Mouse (Mus musculus): ENCODE data around the gene Pde11a. TPM values are rescaled to one million over a fixed set of nuclear protein-coding genes. Genes with fewer than 3 reads are reported as not detected.

Gene Pde11a
- polyA plus RNA-seq, 1 experiment from 2014 or later = 0.18 TPM

DNA sequence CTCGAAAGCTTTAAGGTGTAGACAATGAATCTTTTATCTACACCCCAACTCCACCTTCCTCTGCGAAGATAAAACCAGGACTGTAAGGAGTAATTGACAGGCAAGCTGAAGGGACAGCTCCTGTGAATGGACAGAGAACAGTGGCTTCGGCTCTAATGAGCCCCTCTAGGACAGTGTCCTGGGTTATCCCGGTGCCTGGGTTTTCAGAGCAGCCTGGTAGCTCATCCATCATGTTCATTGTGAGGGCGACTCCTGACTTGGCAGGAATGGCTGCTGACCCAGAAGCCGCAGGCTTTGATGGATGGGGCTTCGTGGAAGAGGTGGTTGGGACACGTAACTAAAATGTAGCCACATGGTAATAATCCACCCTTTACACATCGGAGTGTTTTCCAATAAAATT, 335.7 kb downstream of the Pde11a start:
- Histone ChIP-seq H3K9me3 (replicated peaks) (no peaks in the 10 kb centered on the region), H3K36me3 (no peaks in the 10 kb centered on the region), H3K4me3 (no peak overlapping the region), H3K9ac (no peak overlapping the region), H3K4me2 (no peak overlapping the region), H3K27me3 (no peaks in the 10 kb centered on the region), H3K27ac (no peak overlapping the region), H3K4me1 (replicated peaks) (peaks cover 12% of the 10 kb centered on the region)
- no peak for ATAC-seq (replicated peaks; ENCODE audit: insufficient number of reproducible peaks, insufficient read depth, low FRiP score, low read depth)
- 43% methylated on average over 9 of the region's 9 CpGs for WGBS

DNA sequence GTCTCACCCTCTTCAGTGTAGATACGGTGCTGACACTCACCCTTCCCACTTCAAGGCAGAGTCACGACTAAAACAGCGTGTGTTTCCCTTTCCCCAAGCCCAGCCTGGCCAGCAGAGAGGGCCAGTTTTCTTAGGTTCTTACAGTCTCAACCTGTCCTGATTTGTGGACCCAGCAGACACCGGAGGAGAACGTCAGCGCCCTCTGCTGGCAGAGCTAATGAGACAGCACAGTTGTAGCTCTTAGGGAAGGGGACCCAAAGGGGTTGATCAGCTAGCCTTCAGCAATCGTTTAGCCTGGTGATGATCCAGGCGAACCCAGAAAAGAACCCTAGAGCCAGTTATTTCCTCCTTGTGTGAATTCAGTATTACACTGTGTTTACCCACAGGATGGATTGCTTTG, 337.2 kb downstream of the Pde11a start:
- Histone ChIP-seq H3K4me3 (no peak overlapping the region), H3K9ac (no peak overlapping the region), H3K4me1 (replicated peaks) (peaks cover 17% of the 10 kb centered on the region), H3K4me2 (no peak overlapping the region), H3K9me3 (replicated peaks) (no peaks in the 10 kb centered on the region), H3K27ac (no peak overlapping the region), H3K36me3 (no peaks in the 10 kb centered on the region), H3K27me3 (no peaks in the 10 kb centered on the region)
- no peak for ATAC-seq (replicated peaks; ENCODE audit: insufficient number of reproducible peaks, insufficient read depth, low FRiP score, low read depth)
- WGBS = 32% methylated on average over 8 of the region's 8 CpGs

DNA sequence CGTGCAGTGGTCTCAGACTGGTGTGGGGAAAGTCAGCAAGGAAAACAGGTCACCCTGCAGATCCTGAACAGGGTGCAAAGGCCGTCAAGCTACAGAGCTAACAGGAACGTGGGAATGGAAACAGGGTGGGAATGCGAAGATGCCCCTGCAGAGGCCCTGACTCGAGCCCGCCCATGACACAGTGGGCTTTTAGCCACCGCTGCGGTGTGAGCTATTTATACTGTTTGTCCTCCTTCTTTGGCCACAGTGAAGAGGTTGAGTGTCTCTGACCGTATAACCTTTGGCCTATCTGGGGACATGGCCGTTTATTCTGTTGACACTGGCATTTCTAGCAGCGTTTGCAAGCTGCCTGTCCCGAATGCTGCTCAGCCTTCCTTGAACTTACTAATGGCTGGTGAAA, 338.9 kb downstream of the Pde11a start:
- Histone ChIP-seq H3K9me3 (replicated peaks) (no peaks in the 10 kb centered on the region), H3K4me3 (no peak overlapping the region), H3K4me2 (no peak overlapping the region), H3K36me3 (no peaks in the 10 kb centered on the region), H3K27ac (no peak overlapping the region), H3K27me3 (no peaks in the 10 kb centered on the region), H3K4me1 (replicated peaks) (peaks cover 17% of the 10 kb centered on the region), H3K9ac (no peak overlapping the region)
- WGBS = 33% methylated on average over 12 of the region's 12 CpGs
- no peak for ATAC-seq (replicated peaks; ENCODE audit: insufficient number of reproducible peaks, insufficient read depth, low FRiP score, low read depth)

DNA sequence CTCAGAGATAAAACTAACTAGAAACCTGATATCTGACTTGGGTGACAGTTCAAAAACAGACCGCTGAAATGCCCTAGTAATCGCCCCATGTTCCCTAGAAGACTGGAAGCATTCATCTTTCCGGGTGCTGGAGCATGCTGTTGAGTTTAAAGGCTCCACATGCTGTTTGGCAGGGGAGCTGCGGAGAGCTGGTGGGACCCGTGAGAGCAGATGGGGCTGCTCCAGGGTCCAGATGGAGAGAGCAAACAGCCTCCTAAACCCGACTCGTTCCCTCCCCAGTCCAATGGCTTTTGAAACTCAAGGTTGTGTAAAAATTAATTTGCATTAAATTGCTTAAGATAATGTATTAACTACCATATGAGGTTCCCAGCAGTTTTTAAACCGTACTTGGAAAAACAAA, 339.9 kb downstream of the Pde11a start:
- no peak overlapping the region for H3K9ac ChIP-seq
- no peak for ATAC-seq (replicated peaks; ENCODE audit: insufficient number of reproducible peaks, insufficient read depth, low FRiP score, low read depth)
- 41% methylated on average over 8 of the region's 8 CpGs for WGBS

DNA sequence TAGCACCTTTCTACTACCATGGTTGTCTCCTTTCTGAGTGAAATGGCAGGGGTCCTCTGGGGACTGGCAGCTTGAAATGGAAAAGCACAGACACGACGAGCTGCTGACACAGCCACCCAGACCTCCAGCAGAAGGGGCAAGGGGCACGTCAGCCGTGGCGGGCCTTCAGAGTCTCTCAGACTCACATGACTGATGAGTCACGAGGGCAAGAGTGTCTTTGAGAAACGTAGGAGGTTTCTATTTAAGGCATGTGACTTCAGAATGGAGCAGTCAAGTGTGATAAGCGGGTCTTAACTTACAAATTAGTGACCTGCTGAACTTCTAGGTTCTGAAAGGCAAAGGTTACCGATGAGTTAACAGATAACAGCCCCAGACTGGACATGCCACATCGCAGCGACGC, 340.8 kb downstream of the Pde11a start:
- Histone ChIP-seq H3K9me3 (replicated peaks) (no peaks in the 10 kb centered on the region), H3K4me1 (replicated peaks) (peaks cover 17% of the 10 kb centered on the region), H3K27ac (no peak overlapping the region), H3K27me3 (no peaks in the 10 kb centered on the region), H3K36me3 (no peaks in the 10 kb centered on the region), H3K4me3 (no peak overlapping the region), H3K9ac (no peak overlapping the region), H3K4me2 (no peak overlapping the region)
- 21% methylated on average over 12 of the region's 12 CpGs for WGBS
- no peak for ATAC-seq (replicated peaks; ENCODE audit: insufficient number of reproducible peaks, insufficient read depth, low FRiP score, low read depth)

More for the DNA sequence above, 339.9 kb downstream of the Pde11a start:
- Histone ChIP-seq H3K4me1 (replicated peaks) (peaks cover 17% of the 10 kb centered on the region), H3K36me3 (no peaks in the 10 kb centered on the region), H3K9me3 (replicated peaks) (no peaks in the 10 kb centered on the region), H3K27me3 (no peaks in the 10 kb centered on the region), H3K4me2 (no peak overlapping the region), H3K27ac (no peak overlapping the region), H3K4me3 (no peak overlapping the region)

DNA sequence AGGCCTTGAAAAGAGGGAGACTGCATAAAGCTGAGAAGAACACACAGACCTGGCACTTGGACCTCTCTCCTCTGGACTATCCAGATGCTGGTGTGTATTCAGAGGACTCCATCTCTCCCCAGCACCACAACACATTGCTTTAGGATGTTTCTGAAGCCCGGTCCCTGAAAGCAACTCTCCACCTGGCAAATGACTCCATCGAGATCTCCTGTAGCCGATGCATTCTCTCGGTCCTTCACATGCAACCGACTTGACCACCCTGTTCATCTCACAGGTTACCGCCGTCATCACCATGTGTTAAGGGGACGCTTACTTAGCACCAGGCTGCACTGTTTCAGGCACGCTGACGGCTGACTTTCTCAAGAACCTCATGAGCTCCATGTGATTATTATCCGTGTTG, 343.7 kb downstream of the Pde11a start:
- Histone ChIP-seq H3K4me3 (no peak overlapping the region), H3K36me3 (no peaks in the 10 kb centered on the region), H3K9me3 (replicated peaks) (no peaks in the 10 kb centered on the region), H3K4me2 (no peak overlapping the region), H3K27ac (no peak overlapping the region), H3K4me1 (replicated peaks) (peaks cover 33% of the 10 kb centered on the region), H3K9ac (no peak overlapping the region), H3K27me3 (no peaks in the 10 kb centered on the region)
- 86% methylated on average over 11 of the region's 11 CpGs for WGBS
- no peak for ATAC-seq (replicated peaks; ENCODE audit: insufficient number of reproducible peaks, insufficient read depth, low FRiP score, low read depth)

DNA sequence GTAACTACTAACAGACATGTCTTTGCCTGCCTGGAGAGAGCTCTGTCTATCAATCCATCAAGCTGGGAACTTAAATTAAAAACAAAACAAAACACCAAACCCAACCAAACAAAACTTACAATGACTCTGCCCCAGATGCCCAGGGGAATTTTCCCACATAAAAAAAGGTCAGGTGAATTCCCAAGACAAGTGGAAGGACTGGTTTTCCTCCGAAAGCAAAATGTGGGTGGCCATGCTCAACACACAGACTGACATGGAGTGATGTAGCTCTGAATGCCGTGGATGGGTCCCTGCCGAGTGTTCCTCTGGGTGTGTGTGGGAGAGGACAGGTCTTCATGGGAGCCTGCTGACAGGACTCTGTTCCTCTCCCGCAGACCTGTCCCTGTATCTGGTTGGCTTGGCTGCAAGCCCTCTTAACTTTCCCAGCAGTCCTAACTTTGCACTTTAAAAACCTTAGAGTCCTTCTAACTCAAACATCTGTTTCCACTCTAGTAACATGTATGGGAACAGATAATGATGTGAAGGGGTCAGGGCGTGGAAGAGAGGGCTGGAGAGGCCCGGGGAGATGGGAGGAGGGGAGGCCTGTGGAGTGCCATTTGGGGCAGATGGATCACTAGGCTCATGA, 346.9 kb downstream of the Pde11a start:
- no peak overlapping the region for H3K27ac ChIP-seq
- 29% methylated on average over 6 of the region's 6 CpGs for WGBS

DNA sequence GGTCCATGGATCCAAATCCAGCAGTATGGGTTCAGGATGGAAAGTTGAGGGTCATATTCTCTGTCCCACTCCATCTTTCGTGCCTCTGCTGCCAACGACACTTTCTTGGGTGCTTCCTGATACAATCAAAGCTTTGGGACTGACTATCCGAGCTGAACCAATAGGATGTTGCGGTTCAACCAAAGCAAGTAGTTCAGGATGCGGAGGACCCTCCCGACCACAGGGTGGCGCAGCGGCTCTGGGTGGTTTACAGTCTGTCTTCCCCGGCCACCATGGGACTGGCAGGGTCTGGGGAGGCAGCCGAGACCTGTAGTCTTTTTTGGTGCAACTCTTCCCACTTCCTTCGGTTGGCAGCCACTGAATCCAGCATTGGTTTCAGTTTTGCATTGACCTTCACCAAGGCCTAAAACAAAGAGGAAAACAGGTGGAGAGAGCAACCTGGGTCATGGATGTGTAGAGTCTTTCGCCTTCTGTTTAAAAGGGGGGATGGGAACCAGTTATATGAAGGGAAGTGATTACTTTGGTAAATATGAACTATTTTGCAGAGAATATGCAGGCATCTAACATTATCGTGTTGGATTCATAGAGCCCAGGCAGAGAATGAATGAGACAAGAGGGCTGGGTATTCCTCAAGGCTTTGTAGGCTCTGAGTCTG, 347.6 kb downstream of the Pde11a start:
- Histone ChIP-seq H3K9me3 (replicated peaks) (no peaks in the 10 kb centered on the region), H3K36me3 (no peaks in the 10 kb centered on the region), H3K27ac (no peak overlapping the region), H3K27me3 (no peaks in the 10 kb centered on the region), H3K9ac (no peak overlapping the region), H3K4me1 (replicated peaks) (peaks cover 17% of the 10 kb centered on the region), H3K4me3 (no peak overlapping the region), H3K4me2 (peak overlapping the region; percentile 40)
- 40% methylated on average over 13 of the region's 13 CpGs for WGBS
- no peak for ATAC-seq (replicated peaks; ENCODE audit: insufficient number of reproducible peaks, insufficient read depth, low FRiP score, low read depth)

More for the DNA sequence above, 346.9 kb downstream of the Pde11a start:
- H3K4me2 ChIP-seq = no peak overlapping the region; the same call in 1 of the 2 replicates
- peak; percentile 55; the same call in 1 of the 2 replicates for ATAC-seq (replicated peaks; ENCODE audit: insufficient number of reproducible peaks, insufficient read depth, low FRiP score, low read depth)
- no peak overlapping the region for H3K4me3 ChIP-seq
- H3K9ac ChIP-seq = no peak overlapping the region
- no peaks in the 10 kb centered on the region for H3K36me3 ChIP-seq
- H3K4me1 ChIP-seq (replicated peaks) = peaks cover 17% of the 10 kb centered on the region
- no peaks in the 10 kb centered on the region for H3K27me3 ChIP-seq
- no peaks in the 10 kb centered on the region for H3K9me3 ChIP-seq (replicated peaks)

DNA sequence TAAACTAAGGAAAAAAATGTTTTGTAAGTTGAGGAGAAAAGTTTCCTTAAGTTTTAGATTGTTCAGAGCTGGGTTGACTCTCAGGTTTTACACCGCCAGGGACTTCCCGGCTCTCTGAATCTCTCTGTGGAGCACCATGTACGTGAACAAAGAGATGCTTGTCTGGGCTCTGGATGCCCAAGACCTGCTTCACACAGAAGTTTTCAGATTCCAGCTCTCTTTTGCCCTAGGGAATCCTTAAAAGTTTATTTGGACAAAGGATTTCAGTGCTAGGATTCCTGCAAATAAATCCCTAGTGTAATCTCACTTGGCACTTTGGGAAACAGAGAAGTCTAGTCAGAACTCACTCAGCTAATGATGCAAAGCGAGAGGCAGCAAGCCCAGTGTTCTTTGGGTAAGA, 348.9 kb downstream of the Pde11a start:
- WGBS = 72% methylated on average over 4 of the region's 4 CpGs
- Histone ChIP-seq H3K4me2 (no peak overlapping the region), H3K4me3 (no peak overlapping the region), H3K36me3 (no peaks in the 10 kb centered on the region), H3K27ac (no peak overlapping the region), H3K9me3 (replicated peaks) (no peaks in the 10 kb centered on the region), H3K4me1 (replicated peaks) (peaks cover 17% of the 10 kb centered on the region), H3K27me3 (no peaks in the 10 kb centered on the region), H3K9ac (no peak overlapping the region)
- no peak for ATAC-seq (replicated peaks; ENCODE audit: insufficient number of reproducible peaks, insufficient read depth, low FRiP score, low read depth)

DNA sequence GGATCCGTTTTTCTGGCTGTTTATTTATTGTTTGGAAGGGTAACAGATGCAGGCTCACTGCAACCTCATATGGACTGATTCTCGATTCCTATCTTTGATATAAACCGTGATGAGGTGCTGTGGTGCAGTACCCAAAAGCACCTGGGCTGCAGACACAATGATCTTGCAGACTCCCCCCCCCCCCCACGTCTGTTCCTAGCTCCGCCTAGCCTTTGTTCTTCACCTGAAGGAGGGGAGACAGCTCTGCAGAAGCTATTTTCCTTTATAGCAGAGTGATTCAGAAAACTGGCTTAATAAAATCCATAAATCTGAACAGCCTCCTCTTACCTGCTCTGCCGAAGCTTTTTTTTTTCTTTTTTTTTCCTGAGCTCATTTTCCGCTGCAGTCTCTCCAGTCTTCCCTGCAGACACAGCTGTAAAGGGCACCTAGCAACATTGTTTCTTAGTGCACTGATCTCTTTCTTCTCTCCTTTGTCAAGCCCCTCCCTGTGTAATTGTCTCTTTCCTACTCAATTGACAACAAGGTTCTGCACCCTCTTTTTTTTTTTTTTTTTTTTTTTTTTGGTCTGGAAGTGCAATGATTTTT, 349.7 kb downstream of the Pde11a start:
- Histone ChIP-seq H3K4me2 (no peak overlapping the region), H3K9ac (no peak overlapping the region), H3K4me3 (no peak overlapping the region), H3K36me3 (no peaks in the 10 kb centered on the region), H3K27ac (no peak overlapping the region), H3K4me1 (replicated peaks) (peaks cover 17% of the 10 kb centered on the region), H3K9me3 (replicated peaks) (no peaks in the 10 kb centered on the region), H3K27me3 (no peaks in the 10 kb centered on the region)
- 48% methylated on average over 7 of the region's 7 CpGs for WGBS
- ATAC-seq (replicated peaks; ENCODE audit: insufficient number of reproducible peaks, insufficient read depth, low FRiP score, low read depth) = no peak

DNA sequence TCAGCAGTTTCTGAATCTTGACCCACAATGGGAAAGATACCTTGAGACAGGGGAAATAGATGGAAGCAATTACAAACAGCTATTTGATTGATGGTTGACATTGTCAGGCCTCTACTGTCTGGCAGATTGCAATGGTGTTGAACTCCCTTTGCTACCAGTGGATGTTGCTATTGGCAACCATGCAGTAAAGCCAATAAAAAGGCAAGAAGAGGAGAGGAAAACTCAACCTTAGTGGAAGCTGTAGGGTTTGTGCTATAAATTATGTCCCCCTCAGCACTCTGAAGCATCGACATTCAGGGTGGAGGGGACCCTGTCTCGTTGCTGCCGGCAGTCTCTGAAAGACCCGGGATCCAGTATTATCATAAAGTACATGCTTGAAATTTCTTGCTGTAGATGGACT, 350.2 kb downstream of the Pde11a start:
- Histone ChIP-seq H3K4me3 (no peak overlapping the region), H3K4me1 (replicated peaks) (peaks cover 17% of the 10 kb centered on the region), H3K27ac (no peak overlapping the region), H3K9me3 (replicated peaks) (no peaks in the 10 kb centered on the region), H3K4me2 (no peak overlapping the region), H3K36me3 (no peaks in the 10 kb centered on the region), H3K27me3 (no peaks in the 10 kb centered on the region), H3K9ac (no peak overlapping the region)
- ATAC-seq (replicated peaks; ENCODE audit: insufficient number of reproducible peaks, insufficient read depth, low FRiP score, low read depth) = no peak
- 50% methylated on average over 4 of the region's 4 CpGs for WGBS

DNA sequence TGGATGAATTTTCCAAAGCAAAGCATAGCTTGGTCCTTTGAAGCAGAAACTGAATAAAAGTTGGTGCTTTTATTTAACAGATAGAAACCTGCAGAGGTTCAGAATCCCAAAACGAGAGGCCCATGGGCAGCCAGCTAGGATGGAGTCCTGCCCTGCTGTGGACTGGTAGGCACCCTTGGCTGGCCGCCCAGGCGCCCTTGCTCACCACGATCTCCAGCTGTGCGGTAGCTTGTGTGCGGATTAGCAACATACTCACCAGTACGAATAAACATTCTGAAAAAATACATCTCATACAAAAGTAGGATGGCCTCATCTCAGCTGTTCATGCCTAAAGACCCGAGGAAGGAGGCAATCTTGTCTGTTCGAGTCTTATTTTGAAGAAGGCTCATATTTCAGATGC, 350.8 kb downstream of the Pde11a start:
- H3K4me1 ChIP-seq (replicated peaks) = peaks cover 17% of the 10 kb centered on the region
- H3K27ac ChIP-seq = no peak overlapping the region
- H3K9me3 ChIP-seq (replicated peaks) = no peaks in the 10 kb centered on the region
- no peak for ATAC-seq (replicated peaks; ENCODE audit: insufficient number of reproducible peaks, insufficient read depth, low FRiP score, low read depth)
- no peak overlapping the region for H3K4me2 ChIP-seq
- H3K9ac ChIP-seq = no peak overlapping the region
- H3K4me3 ChIP-seq = no peak overlapping the region
- H3K36me3 ChIP-seq = no peaks in the 10 kb centered on the region
- no peaks in the 10 kb centered on the region for H3K27me3 ChIP-seq
- WGBS = 55% methylated on average over 9 of the region's 9 CpGs

All from heart, embryonic 15.5 days (tissue).